Mouse (Mus musculus): ENCODE results near the gene Sult4a1. TPM values are rescaled to one million over a fixed set of nuclear protein-coding genes. Genes with fewer than 3 reads are reported as not detected.

Sult4a1 gene
- total RNA-seq, 2 experiments from 2014 or later = 315 to 350 TPM

DNA sequence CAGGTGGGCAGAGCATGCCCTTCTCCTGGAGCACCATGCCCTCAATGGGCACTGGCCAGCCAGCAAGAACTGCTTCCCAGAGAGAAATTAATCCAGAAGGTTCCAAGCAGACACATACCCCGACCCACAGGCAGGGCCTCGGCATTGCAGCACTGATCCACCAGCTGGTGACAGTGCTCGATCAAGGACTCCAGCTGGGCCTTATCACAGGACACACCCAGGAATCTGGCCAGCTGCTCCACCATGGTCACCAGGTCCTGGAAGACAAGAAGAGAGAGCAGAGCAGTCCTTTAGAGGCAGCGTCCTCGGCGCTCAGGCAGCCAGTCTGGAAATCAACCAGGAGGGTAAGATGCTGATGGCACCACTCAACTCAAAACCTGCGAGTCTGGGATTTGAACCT lies 25.5 kb downstream of the Sult4a1 start:
- no peak for TF ChIP-seq CTCF (conservative IDR thresholded peaks at IDR 0.05)
- no peak overlapping the region for H3K27ac ChIP-seq
- DNase-seq (ENCODE audit: low spot score in 2 of 2) = no peak
- no peak overlapping the region for H3K4me3 ChIP-seq

GRCm38 (mm10) chr15:84079519-84079918 lies 26.0 kb downstream of the Sult4a1 start:
- H3K27ac ChIP-seq = peak overlapping the region; percentile 48; the same call in 1 of the 2 replicates
- no peak for TF ChIP-seq CTCF (conservative IDR thresholded peaks at IDR 0.05)
- DNase-seq (ENCODE audit: low spot score in 2 of 2) = no peak
- no peak overlapping the region for H3K4me3 ChIP-seq

DNA sequence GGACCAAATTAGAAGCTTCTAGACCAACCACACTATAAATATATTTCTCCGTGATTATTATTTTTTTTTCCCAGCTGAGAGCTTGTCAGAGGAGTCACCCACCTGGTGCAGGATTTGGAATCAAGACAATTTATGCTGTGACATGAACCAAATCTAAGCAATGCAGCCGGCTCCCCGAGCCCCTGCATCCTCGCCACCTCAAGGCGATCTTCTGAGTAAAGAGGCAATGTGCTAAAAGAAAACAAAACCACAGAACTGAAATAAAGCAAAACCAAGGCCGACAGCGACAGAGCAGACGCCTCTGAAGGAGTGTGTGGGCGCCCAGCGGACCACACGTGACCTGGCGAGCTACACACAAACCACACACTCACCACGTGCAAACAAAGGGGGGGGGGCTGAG lies 26.9 kb downstream of the Sult4a1 start:
- TF ChIP-seq CTCF (conservative IDR thresholded peaks at IDR 0.05) = no peak
- DNase-seq (ENCODE audit: low spot score in 2 of 2) = no peak
- Histone ChIP-seq H3K27ac (peak overlapping the region; percentile 1; the same call in 1 of the 2 replicates), H3K4me3 (no peak overlapping the region)

DNA sequence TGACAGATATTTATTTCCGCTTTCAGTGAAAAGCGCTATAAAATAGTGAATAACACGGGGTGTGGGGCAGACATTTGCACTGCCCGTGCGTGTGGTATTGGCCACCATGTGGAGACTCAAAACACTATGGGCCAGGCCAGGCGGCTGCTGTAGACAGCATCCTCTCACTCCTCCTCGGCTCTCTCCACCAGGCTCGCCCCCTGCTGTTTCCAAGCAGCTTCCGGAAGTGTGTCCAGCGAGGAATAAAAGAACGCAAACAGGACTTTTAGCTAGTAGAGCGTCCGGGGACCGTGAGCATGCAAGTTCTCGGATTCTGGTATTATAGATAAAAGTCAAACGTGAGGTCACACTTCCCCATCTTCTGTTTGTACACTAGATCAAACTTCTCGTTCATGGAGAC lies 28.4 kb downstream of the Sult4a1 start:
- Histone ChIP-seq H3K27ac (no peak overlapping the region), H3K4me3 (no peak overlapping the region)
- no peak for DNase-seq (ENCODE audit: low spot score in 2 of 2)
- peak; percentile 18; the same call in 1 of the 2 replicates for TF ChIP-seq CTCF (conservative IDR thresholded peaks at IDR 0.05)

DNA sequence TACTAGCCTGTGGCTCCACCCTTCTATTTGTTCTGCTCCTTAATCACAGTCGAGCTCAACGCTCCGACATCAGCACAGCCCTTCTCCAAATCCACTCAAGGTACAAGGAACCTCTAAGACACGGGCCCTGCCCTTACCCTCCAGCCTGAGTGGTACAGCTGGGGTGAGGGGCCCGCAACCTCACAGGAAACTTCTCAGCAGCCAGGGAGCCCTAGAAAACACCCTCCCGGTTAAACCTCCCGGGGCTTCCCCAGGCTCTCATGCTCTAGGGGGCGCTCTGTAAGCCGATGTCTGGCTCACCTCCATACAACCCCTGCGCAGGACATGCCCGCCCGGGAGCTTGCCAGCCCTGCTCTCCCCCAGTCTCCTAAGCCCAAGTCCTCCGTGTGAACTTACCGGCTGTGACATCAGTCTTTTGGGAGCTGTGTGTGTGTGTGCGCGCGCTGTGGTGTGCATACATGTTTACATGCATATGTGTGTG lies 30.8 kb downstream of the Sult4a1 start:
- no peak overlapping the region for H3K4me3 ChIP-seq
- DNase-seq (ENCODE audit: low spot score in 2 of 2) = peak in 1 of 2 experiments; percentile 48
- peak; percentile 65 for TF ChIP-seq CTCF (conservative IDR thresholded peaks at IDR 0.05)
- H3K27ac ChIP-seq = no peak overlapping the region

- TF ChIP-seq CTCF (conservative IDR thresholded peaks at IDR 0.05) = peak; percentile 87
- DNase-seq (ENCODE audit: low spot score in 2 of 2) = peak in 1 of 2 experiments; percentile 83
- no peak overlapping the region for H3K4me3 ChIP-seq
- no peak overlapping the region for H3K27ac ChIP-seq
Observed at GRCm38 (mm10) chr15:84073911-84074704, 31.4 kb downstream of the Sult4a1 start.

DNA sequence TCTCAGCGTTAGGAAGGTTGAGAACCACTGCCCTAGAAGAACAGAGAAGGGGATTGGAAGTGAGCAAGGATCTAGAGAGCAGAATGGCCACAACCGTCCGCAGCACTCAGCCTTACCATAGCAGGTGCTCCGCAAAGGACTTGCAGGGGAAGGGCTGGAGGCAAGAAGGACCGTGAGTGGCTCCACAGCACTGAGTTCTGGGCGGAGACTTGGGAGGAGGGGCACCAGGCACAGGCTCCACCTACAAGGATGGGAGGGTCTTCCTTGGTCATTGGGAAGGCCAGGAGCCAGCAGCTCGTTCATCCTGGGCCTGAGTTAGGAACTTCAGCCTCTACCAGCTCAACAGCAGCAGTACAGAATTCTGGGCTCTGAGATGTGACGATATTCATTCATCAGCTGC lies 32.5 kb downstream of the Sult4a1 start:
- no peak for TF ChIP-seq CTCF (conservative IDR thresholded peaks at IDR 0.05)
- DNase-seq (ENCODE audit: low spot score in 2 of 2) = no peak
- H3K27ac ChIP-seq = no peak overlapping the region
- no peak overlapping the region for H3K4me3 ChIP-seq

DNA sequence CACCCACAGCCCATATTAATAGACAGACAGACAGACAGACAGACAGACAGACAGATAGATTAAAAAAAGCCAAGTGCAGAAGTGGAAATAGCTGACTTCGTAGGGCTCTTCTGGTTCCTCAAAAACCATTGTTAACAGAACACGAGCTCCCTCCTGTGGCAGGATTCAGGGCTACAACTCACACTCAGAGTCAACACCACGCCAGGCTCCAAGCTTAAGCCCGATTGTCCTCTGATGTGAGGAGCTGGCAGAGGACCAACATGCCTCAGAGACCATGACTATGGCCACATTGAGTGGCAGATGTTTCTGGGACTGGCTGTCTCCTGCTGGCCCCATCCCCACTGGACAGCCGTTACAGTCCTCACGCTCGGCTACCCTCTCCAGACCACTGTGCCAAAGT lies 33.3 kb downstream of the Sult4a1 start:
- no peak overlapping the region for H3K27ac ChIP-seq
- peak; percentile 84 for TF ChIP-seq CTCF (conservative IDR thresholded peaks at IDR 0.05)
- peak; percentile 80 to 88 for DNase-seq (ENCODE audit: low spot score in 2 of 2)
- no peak overlapping the region for H3K4me3 ChIP-seq

- Histone ChIP-seq H3K27ac (no peak overlapping the region), H3K4me3 (no peak overlapping the region)
- no peak for TF ChIP-seq CTCF (conservative IDR thresholded peaks at IDR 0.05)
- no peak for DNase-seq (ENCODE audit: low spot score in 2 of 2)
Observed at GRCm38 (mm10) chr15:84070116-84070676, 35.4 kb downstream of the Sult4a1 start.

DNA sequence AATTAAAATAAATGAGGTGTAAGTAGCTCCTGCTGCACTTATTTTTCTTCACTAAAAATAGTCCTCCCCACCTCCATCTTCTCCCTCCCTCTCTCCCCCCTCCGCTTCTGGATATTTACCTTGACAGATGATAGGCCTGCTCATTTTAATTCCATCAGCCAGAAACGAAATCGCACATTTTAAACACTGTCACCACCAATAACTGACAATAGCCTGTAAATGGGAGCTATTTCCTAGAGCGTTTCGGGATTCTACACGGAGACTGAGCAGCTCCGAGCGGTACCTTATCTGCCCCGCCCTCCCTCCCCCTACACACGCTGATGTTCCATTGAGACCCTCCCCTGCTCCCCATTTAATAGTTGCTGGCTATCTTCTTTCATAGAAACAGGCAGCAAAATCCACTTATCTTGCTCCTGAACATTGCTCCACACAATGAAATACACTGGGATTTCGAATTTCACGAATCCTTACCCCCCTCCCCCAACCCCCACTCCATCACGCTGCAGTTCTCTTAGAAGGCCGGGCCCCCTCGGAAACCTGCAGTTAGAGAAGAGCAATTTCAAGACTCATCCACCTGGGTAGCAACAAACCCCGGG lies 36.0 kb downstream of the Sult4a1 start:
- Histone ChIP-seq H3K4me3 (no peak overlapping the region), H3K27ac (no peak overlapping the region)
- no peak for TF ChIP-seq CTCF (conservative IDR thresholded peaks at IDR 0.05)
- DNase-seq (ENCODE audit: low spot score in 2 of 2) = no peak

DNA sequence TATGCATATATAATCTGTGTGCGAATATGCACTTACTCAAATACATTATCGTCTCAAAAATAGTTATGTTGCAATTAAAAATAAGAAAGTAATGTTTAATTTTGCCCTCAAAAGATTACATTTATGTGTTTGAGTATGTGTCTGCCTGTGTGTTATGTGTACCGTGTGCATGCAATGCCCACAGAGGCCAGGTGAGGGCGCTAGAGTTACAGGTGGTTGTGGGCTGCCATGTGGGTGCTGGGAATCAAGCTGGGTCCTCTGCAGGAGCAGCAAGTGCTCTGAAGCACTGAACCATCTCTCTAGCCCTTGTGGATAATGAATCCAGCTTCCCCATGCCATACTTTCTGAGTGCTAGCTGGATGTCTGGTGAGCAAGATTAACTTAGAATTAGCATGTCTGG lies 39.9 kb downstream of the Sult4a1 start:
- Histone ChIP-seq H3K27ac (no peak overlapping the region), H3K4me3 (no peak overlapping the region)
- peak; percentile 57 for TF ChIP-seq CTCF (conservative IDR thresholded peaks at IDR 0.05)
- no peak for DNase-seq (ENCODE audit: low spot score in 2 of 2)

DNA sequence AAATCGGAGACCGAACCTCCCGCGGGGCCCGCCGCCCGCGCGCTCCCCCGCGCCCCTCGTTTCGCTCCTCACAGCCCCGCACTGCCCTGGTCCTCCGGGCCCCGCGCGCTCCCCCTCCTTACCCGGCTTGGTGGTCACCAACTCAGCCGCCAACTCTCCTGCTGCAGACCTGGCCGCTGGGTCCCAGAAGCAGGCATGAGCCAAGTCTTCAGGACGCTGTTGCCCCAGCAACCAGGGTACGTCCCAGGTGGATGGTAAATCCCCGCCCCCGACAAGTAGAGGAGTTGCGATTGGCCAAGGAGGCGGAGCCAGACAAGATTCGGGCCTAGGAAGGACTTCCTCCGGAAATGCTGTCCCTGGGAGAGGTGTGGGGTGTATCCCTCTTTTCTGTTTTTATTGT lies 40.4 kb downstream of the Sult4a1 start, which contains the start of gene Efcab6:
Gene Efcab6 (minus strand): TSS at position 240 of the 400 bp plus-strand sequence.
- Histone ChIP-seq H3K4me3 (peak within 1 kb of the TSS; percentile 43), H3K27ac (no peak within 1 kb of the TSS)
- TF ChIP-seq CTCF (conservative IDR thresholded peaks at IDR 0.05) = no peak
- peak in 1 of 2 experiments; percentile 69 for DNase-seq (ENCODE audit: low spot score in 2 of 2)

DNA sequence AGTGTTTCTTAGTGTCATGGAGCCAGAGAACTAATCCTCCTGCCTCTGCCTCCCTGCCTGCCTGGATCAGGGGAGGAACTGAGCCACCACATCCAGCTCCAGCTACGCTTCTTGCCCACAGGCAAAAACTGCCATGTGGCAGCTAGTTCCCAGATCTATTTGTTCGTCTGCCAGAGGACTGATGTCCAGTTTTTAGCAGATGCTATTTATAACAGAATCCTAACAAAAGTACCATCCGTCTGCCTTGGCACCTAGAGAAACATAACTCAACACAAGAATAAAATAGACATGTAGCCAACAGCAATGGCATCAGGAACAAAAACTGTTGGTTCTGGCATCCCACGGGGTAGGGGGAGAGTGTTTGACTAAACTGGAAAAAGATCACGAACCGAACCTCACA lies 46.7 kb downstream of the Sult4a1 start:
- no peak overlapping the region for H3K4me3 ChIP-seq
- no peak overlapping the region for H3K27ac ChIP-seq
- no peak for TF ChIP-seq CTCF (conservative IDR thresholded peaks at IDR 0.05)
- no peak for DNase-seq (ENCODE audit: low spot score in 2 of 2)
